Mouse (Mus musculus) NIH3T3 (cell line): ENCODE data around the gene Zfr.
"Not testable (repeated sequence)": the region's sequence is repeated elsewhere in the genome, so short reads cannot be mapped to it uniquely, and the experiment has no call there.

Experiments used
- DNase-seq: peaks from one replicate; pipeline ENCODE4 v3.0.0-alpha.2; 2012; ENCODE audit warnings: low read depth

Gene Zfr

DNA sequence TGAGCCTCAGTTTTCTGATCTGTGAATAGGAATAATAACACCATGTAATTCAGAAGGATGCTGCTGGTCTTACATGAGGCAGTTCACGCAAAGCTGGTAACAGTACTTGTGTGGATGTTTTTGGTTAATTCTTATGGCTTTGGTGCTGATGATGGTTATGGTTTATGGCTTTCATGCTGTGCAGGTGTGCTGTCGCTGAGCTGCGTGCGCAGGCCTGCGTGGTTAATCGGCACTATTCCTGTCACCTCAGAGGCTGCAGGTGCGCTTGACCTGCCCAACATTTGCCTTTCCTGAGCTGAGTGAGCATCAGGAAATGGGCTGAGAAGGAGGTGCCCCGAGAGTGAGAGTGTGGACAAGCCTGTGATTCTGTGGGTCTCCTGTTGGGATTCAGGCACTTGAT, 98.5 kb downstream of the Zfr start:
- DNase-seq: no peak

DNA sequence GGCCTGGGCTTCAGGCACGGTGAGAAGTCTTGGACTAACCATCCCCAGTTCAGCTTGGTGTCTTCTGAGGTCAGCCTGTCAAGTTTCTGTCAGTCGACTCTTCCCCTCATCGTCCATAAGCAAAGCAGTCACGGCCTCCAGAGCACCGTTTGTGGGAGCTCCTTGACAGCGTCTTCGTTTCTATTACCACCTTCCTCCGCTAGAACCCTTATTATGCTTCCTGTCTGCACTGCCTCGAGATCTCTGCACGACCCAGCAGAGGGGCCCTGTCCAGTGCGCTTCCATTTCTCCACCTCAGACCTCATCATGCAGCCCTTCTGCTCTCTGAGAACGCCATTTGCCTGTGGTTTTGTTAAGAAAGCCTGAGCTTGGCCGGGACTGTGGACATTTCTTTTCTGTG, 99.2 kb downstream of the Zfr start:
- no peak for DNase-seq

DNA sequence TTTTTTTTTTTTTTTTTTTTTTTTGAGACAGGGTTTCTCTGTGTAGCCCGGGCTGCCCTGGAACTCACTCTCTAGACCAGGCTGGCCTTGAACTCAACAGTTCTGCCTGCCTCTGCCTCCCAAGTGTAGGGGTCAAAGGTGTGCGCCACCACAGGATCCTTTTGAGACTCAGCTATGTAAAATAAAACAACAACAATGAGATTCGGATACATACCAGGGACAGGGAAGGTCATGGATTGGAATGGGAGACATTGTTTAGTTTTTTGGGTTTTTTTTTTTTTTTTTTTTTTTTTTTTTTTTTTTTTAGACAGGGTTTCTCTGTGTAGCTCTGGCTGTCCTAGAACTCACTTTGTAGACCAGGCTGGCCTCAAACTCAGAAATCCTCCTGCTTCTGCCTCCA, 99.7 kb downstream of the Zfr start:
- not testable (repeated sequence) for DNase-seq

- DNase-seq: peak; percentile 16
These were observed 100.2 kb downstream of the Zfr start for GRCm38 (mm10) chr15:12217849-12218248.

- DNase-seq: no peak
These were observed 101.2 kb downstream of the Zfr start for GRCm38 (mm10) chr15:12218583-12219382.

GRCm38 (mm10) chr15:12221131-12221530, 103.5 kb downstream of the Zfr start:
- no peak for DNase-seq

GRCm38 (mm10) chr15:12222564-12223302, 105.1 kb downstream of the Zfr start:
- no peak for DNase-seq

DNA sequence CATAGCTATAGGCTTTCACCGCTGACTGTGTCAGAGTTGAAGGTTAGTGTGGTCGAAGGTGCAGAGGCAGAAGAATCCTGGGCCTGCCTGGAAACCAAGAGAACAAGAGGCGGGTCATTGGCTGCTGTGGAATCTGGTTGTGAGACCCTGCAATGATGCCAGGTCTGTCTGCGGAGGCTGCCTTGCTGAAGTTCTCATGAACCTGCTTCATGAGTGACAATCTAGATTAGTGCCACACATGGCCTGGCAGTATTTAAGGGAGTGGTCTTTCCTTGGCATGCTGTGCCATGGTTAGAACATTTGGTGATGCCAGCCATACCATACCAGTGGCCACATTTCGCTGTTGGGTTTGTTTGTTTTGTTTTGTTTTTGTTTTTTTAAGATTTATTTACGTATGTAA, 105.8 kb downstream of the Zfr start:
- no peak for DNase-seq

- no peak for DNase-seq
These were observed 106.6 kb downstream of the Zfr start for GRCm38 (mm10) chr15:12224239-12224638.

DNA sequence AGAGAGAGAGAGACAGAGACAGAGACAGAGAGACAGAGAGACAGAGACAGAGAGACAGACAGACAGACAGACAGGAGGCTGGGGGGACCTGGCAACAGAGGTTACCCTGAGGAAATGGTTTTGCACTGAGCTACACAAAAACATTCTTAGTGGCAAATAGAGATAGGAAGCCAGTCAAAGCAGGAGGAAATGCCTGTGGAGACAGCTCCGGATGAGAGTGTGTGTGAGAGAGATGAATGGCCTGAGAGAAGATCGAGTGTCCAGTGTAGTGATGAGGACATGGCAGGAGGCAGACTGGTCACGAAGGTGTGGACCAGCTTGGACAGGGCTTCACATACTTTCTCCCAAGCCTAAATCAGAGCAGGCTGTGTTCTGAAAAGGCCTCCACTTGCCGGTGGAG, 107.4 kb downstream of the Zfr start:
- no peak for DNase-seq

- no peak for DNase-seq
These were observed 109.3 kb downstream of the Zfr start for GRCm38 (mm10) chr15:12226908-12227307.

GRCm38 (mm10) chr15:12227355-12227754, 109.7 kb downstream of the Zfr start:
- no peak for DNase-seq

- no peak for DNase-seq
These were observed 112.1 kb downstream of the Zfr start for GRCm38 (mm10) chr15:12229603-12230242.

DNA sequence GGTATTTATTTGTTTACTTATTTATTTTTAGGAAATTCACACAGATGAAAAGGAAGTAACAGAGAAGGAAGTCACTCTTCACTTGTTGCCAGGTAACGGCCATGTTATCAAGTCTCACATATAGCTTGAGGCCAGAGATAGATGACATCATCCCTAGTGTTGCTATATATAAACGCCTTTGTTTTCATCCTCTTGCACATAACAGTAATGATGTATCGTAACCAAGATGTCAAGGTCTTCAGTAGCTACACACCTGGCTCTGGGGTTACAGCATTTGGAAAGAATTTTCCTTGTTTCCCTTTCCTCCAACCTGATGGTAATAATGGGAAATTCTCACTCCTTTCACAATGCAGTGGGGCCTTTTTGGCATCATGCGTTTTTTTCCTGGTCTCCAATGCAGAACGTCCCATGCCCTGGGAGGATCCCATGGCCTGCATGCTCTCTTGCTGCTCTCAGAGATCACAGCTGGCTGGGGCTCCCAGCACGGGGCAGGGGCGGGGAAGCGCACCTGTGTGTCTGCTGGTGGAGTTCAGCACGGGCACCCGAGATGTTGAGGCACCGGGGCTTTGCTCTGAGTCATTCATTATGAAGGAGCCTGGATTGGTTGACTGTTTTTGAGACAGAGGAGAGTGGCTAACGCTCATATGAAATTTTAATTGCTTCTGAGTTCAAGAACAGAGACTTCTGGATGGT, 112.8 kb downstream of the Zfr start:
- peak; percentile 8 for DNase-seq

GRCm38 (mm10) chr15:12231462-12231861, 113.8 kb downstream of the Zfr start:
- no peak for DNase-seq

GRCm38 (mm10) chr15:12232429-12232828, 114.8 kb downstream of the Zfr start:
- no peak for DNase-seq

DNA sequence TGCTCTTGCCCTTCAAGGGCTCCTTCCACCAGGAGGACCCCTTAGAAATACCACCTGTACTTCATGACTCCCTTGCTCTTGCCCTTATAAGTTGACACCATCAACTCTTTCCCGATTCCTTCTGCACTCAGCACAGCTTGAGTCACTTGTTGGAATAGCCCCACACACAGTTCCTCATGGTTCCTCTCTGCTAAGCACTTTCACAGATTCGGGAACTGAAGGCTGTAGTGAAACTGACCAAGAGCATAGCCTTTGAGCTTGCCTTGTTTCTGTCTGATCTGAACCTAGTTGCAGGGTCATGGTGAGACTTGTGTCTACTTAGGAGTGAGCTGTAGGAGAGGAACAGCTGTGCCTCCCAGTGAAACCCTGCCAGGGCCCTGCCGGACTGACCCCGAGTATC, 115.4 kb downstream of the Zfr start:
- no peak for DNase-seq
